Mouse (Mus musculus) liver, embryonic 13.5 days (tissue): ENCODE data around the gene Cd55. TPM values are rescaled to one million over a fixed set of nuclear protein-coding genes. Genes with fewer than 3 reads are reported as not detected.
"Not testable (repeated sequence)": the region's sequence is repeated elsewhere in the genome, so short reads cannot be mapped to it uniquely, and the experiment has no call there.

Source experiments
- ATAC-seq: fragments of 200-750 bp; cut with Nextera tagmentation; 2 replicates; pipeline ENCODE4 v1.8.0; 2017; ENCODE audit warnings: low read depth, mild to moderate bottlenecking, moderate number of reproducible peaks, moderate library complexity
- DNase-seq: peaks from one replicate; pipeline ENCODE4 v3.0.0; 2022
- H3K27ac ChIP-seq: fragments of 300-500 bp; sonication (generic); 2 replicates; pipeline ENCODE4 v1.5.1; 2015; ENCODE audit warnings: moderate library complexity, mild to moderate bottlenecking, inconsistent platforms
- H3K27me3 ChIP-seq: fragments of 300-500 bp; sonication (generic); 2 replicates; pipeline ENCODE4 v1.6.1; 2015; ENCODE audit warnings: mild to moderate bottlenecking, inconsistent platforms
- H3K36me3 ChIP-seq: fragments of 300-500 bp; sonication (generic); 2 replicates; pipeline ENCODE4 v1.6.1; 2015; ENCODE audit warnings: mild to moderate bottlenecking, inconsistent platforms
- H3K4me1 ChIP-seq: fragments of 300-500 bp; sonication (generic); replicated peaks from 2 replicates; pipeline ENCODE4 v1.6.1; 2015; ENCODE audit warnings: inconsistent platforms
- H3K4me2 ChIP-seq: fragments of 300-500 bp; sonication (generic); 2 replicates; pipeline ENCODE4 v1.6.1; 2015; ENCODE audit warnings: inconsistent platforms, mild to moderate bottlenecking, moderate library complexity
- H3K4me3 ChIP-seq: fragments of 300-500 bp; sonication (generic); replicated peaks from 2 replicates; pipeline ENCODE4 v1.5.1; 2015; ENCODE audit warnings: mild to moderate bottlenecking, inconsistent platforms
- H3K9ac ChIP-seq: fragments of 300-500 bp; sonication (generic); 2 replicates; pipeline ENCODE4 v1.6.1; 2015; ENCODE audit warnings: mild to moderate bottlenecking, inconsistent platforms
- H3K9me3 ChIP-seq: fragments of 300-500 bp; sonication (generic); replicated peaks from 2 replicates; pipeline ENCODE4 v1.6.1; 2016; ENCODE audit warnings: inconsistent platforms
- WGBS: fragments of 180-500 bp; shearing (Covaris S2); methylation state at CpG from one replicate; pipeline ENCODE4 v1.1.7; 2015; ENCODE audit not compliant: insufficient replicate concordance; 5-methylcytosine and 5-hydroxymethylcytosine counted together
- polyA plus RNA-seq: library from polyadenylated mRNA; unstranded; fragments of >200 nt; fragmentation: Nextera tagmentation; extraction: Ambion mirVana; gene quantifications from 2 replicates; pipeline ENCODE4 v1.2.1, GENCODE M21; 2015

The Cd55 gene
- polyA plus RNA-seq, 1 experiment from 2014 or later, result 17.9 TPM

DNA sequence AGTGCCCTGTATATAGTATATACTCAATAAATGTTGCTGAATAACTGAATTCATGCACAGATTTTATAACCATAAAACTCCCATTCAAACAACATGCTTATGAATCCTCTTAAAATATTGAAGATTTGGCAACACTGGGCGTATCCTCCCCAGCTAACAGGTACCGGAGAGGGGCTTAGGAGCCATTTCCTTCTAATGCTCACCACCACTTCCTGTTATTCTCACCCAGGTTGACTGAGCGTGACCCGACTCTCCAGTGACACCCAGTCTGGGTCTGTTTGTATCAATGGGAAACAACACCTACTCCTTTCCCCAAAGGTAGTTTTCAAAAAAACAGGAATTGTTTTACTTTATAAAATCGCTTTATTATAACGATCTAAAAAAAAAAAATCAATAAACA lies 12.4 kb upstream of the Cd55 start:
- H3K9ac ChIP-seq, result no peak overlapping the region
- no peaks in the 10 kb centered on the region for H3K9me3 ChIP-seq
- H3K4me3 ChIP-seq, result no peak overlapping the region
- no peak overlapping the region for H3K4me2 ChIP-seq
- H3K36me3 ChIP-seq, result no peaks in the 10 kb centered on the region
- no peaks in the 10 kb centered on the region for H3K4me1 ChIP-seq
- ATAC-seq (no peak), DNase-seq (no peak)
- no peaks in the 10 kb centered on the region for H3K27me3 ChIP-seq
- 46% methylated on average over 6 of the region's 6 CpGs for WGBS
- no peak overlapping the region for H3K27ac ChIP-seq

DNA sequence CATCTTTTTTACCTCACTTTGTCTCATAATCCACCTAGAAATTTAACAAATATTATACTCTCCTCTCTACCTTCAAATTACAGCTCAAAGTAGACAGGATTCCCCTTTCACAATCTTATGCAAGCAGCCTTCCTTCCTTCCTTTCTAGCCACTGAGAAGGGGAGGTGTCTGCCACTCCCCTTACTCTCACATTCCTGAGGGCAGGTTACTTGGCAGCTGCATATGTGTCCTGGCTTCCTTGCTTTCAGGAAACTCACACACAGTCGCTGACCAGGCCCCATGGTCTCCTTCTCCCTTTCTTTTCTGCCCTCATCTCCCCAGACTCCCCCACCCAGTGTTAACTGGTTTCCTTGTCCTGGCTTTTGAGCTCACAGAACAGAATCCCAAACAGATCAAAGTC lies 11.7 kb upstream of the Cd55 start:
- 15% methylated on average over 1 of the region's 1 CpGs for WGBS
- no peak overlapping the region for H3K9ac ChIP-seq
- H3K27me3 ChIP-seq, result no peaks in the 10 kb centered on the region
- H3K9me3 ChIP-seq, result no peaks in the 10 kb centered on the region
- no peak overlapping the region for H3K4me2 ChIP-seq
- no peak overlapping the region for H3K4me3 ChIP-seq
- no peaks in the 10 kb centered on the region for H3K4me1 ChIP-seq
- no peak overlapping the region for H3K27ac ChIP-seq
- H3K36me3 ChIP-seq, result no peaks in the 10 kb centered on the region
- ATAC-seq, result no peak
- no peak for DNase-seq

DNA sequence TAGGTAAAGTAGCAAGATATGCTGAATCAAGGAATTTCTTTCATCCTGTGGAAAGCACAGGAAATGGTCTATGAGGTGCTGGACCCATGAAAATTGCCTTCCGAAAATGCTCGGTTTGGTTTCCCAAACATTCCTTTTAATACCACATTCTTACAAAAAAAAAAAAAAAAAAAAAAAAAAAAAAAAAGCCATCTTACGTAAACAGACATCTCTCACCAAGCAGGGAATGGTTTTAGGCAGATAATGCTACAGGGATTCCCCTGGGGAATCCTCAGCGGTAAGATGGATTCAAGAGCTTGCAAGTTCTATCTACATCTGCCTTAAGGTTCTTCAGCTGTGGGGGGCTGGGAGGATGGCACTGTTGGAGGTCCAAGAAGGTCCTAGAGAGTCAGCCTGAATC lies 7.5 kb upstream of the Cd55 start:
- Histone ChIP-seq H3K4me1 (no peaks in the 10 kb centered on the region), H3K9me3 (no peaks in the 10 kb centered on the region), H3K4me3 (no peak overlapping the region), H3K9ac (no peak overlapping the region), H3K4me2 (no peak overlapping the region), H3K27me3 (no peaks in the 10 kb centered on the region), H3K36me3 (no peaks in the 10 kb centered on the region), H3K27ac (no peak overlapping the region)
- 79% methylated on average over 4 of the region's 4 CpGs for WGBS
- DNase-seq (no peak), ATAC-seq (no peak)

DNA sequence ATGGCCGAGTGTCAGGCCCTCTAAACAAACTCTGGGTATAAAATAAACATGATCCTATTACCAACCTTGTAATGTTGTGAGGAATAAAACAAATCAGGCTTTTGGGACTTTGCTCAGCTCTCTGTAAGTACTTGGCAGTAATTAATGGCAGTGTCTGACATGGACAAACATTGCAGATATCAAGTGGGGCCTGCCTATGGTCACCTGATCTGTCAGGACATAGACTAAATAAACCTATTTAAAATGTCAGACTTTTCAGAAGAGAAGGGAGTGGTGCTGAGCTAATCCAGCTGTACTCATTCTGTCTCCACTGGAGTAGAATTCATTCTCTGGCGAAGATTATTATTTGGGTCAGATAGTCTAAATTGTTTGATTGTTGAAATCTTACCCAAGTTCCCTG lies 4.9 kb upstream of the Cd55 start:
- 53% methylated on average over 2 of the region's 2 CpGs for WGBS
- H3K27ac ChIP-seq, result no peak overlapping the region

DNA sequence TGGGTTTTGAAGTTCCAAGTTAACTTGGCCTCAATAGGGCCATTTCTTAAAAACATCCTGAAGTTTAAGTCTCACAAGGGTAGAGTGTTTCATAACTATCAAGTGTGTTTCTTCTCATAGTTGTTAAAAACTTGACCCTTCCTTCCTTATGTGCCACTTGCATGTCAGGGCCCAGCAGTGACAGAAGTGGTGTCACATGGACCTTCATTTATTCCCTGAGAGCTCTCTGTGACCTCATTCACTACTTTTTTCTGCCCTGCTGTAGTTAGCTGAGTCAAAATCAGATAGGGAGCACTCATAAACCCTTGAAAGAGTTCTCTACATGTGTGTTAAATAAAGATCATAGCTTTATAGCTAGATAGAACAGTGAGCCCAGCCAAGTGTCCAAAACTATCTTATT lies 1.6 kb upstream of the Cd55 start:
- Histone ChIP-seq H3K9ac (no peak overlapping the region), H3K27ac (no peak overlapping the region), H3K9me3 (no peaks in the 10 kb centered on the region), H3K27me3 (no peaks in the 10 kb centered on the region), H3K4me3 (no peak overlapping the region), H3K4me2 (no peak overlapping the region), H3K36me3 (0 out of 2 replicates have a peak, but pooled peaks cover 3% of the 10 kb centered on the region), H3K4me1 (peaks cover 21% of the 10 kb centered on the region)
- DNase-seq (no peak), ATAC-seq (no peak)

More for the DNA sequence above, 4.9 kb upstream of the Cd55 start:
- ATAC-seq, result no peak
- Histone ChIP-seq H3K27me3 (no peaks in the 10 kb centered on the region), H3K36me3 (no peaks in the 10 kb centered on the region), H3K4me1 (peaks cover 16% of the 10 kb centered on the region), H3K9me3 (no peaks in the 10 kb centered on the region), H3K4me2 (no peak overlapping the region), H3K4me3 (no peak overlapping the region), H3K9ac (no peak overlapping the region)
- no peak for DNase-seq

DNA sequence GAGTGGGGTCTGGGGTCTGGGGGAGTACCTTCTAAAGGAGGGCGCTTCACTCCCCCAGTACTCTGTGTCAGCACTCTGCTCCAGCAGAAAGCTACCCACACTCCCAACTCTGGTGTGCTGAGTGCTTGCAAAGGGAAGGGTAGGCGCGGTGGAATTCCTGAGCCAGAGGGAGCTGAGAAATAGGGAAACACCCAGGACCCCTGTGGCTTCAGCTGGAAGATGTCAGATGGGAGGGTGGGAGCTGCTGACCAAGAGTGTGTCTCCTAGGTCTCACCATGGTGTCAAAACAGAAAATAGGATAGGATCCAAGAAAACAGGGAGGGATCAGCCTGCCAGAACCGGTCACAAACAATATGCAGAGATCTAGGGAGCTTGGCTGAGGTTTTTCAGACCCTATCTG lies 323 bp upstream of the Cd55 start:
- DNase-seq, result no peak
- Histone ChIP-seq H3K27ac (peak overlapping the region; percentile 94), H3K9ac (peak overlapping the region; percentile 87), H3K4me2 (peak overlapping the region; percentile 90), H3K4me3 (peak overlapping the region; percentile 81), H3K4me1 (peaks cover 21% of the 10 kb centered on the region), H3K9me3 (no peaks in the 10 kb centered on the region), H3K27me3 (no peaks in the 10 kb centered on the region), H3K36me3 (peaks cover 13% of the 10 kb centered on the region)
- 8% methylated on average over 4 of the region's 4 CpGs for WGBS
- ATAC-seq, result peak; percentile 1; the same call in 1 of the 2 replicates

DNA sequence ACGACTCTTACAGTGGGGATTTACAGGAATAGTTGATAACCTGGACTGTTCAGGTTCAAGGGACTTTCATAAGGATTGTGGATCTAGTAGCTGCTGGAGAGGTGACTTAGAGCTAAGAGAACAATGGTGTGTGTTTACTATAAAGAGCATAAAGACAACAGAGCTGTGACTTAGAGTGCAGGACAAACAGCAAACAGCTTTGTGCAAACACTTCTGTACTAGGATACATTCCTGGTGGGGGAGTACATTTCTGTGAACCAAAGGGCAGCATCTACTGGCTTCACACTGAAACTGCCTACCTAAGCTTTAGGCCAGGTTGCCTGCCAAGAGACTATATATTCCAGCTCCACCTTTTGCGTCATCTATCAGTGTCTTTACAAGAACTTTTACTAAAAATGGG lies 7.4 kb downstream of the Cd55 start:
- Histone ChIP-seq H3K4me2 (no peak overlapping the region), H3K36me3 (peaks cover 42% of the 10 kb centered on the region), H3K4me1 (peaks cover 2% of the 10 kb centered on the region), H3K27ac (no peak overlapping the region), H3K9me3 (no peaks in the 10 kb centered on the region), H3K27me3 (no peaks in the 10 kb centered on the region), H3K4me3 (no peak overlapping the region), H3K9ac (no peak overlapping the region)
- ATAC-seq, result no peak
- 86% methylated on average over 2 of the region's 2 CpGs for WGBS
- DNase-seq, result no peak

DNA sequence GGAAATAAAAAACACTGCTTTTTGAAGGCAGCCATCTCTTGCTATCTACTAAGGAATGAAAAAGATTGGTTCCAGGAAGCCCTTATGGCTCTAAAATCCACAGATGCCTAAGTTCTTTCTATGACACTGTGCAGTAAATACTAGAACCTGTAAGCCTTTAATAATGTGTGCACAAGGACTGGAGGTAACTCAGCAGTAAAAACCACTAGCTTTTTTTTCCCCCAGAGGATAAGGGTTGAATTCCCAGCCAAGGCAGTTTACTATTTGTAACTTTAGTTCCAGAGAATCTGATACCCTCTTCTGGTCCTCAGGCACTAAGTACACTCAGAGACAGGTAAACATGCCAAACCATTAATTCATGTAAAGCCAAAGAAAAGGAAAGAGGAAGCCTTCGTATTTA lies 19.6 kb downstream of the Cd55 start:
- DNase-seq, H3K27me3 ChIP-seq, H3K4me2 ChIP-seq, H3K4me3 ChIP-seq, ATAC-seq, H3K9ac ChIP-seq, H3K4me1 ChIP-seq, H3K27ac ChIP-seq, H3K9me3 ChIP-seq: not testable (repeated sequence)
- H3K36me3 ChIP-seq, result peaks cover 18% of the 10 kb centered on the region
- WGBS, result 79% methylated on average over 1 of the region's 1 CpGs

DNA sequence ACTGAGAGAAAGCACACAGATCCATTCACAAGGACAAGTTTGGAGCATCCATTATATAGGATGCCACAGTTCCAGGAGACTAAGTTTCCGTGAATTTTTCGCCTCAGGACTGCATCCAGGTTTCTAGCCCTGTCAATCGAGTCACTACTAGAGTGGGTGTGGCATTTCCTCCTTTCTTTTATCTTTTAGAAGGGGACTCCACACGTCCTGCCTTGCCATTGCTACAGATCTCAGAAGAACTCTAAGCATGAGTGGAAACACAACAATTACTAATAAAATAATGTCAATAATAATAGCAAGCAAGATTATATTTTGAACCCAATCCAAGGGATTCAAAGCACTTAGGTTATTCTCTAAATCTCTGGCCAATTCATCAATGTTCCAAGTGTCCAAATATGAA lies 31.6 kb downstream of the Cd55 start:
- H3K9ac ChIP-seq, result no peak overlapping the region
- DNase-seq (no peak), ATAC-seq (no peak)
- H3K36me3 ChIP-seq, result no peaks in the 10 kb centered on the region
- no peaks in the 10 kb centered on the region for H3K27me3 ChIP-seq
- no peaks in the 10 kb centered on the region for H3K4me1 ChIP-seq
- H3K4me2 ChIP-seq, result no peak overlapping the region
- no peaks in the 10 kb centered on the region for H3K9me3 ChIP-seq
- H3K4me3 ChIP-seq, result no peak overlapping the region
- WGBS, result 31% methylated on average over 4 of the region's 4 CpGs
- no peak overlapping the region for H3K27ac ChIP-seq

DNA sequence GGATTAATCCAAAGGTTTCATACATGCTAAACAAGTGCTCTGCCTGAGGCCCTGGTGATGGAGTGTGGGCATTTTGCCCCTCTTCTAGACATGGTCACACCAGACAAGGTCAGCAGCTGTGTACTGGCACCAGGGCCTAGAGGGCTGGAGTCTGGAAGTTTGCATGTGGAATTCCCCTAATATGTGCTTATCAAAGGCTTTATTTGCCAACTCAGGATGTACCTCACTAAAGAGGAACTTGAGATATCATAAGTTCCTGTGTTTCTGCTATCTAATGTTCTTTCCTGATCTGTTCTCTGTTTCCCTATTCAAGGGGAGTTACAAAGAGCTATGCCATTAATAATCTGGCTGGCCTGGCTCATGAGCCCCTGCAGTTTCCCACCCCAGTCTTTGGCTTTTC lies 33.9 kb downstream of the Cd55 start:
- not testable (repeated sequence) for H3K27me3 ChIP-seq, H3K9ac ChIP-seq, H3K4me3 ChIP-seq, H3K4me1 ChIP-seq, H3K4me2 ChIP-seq, H3K36me3 ChIP-seq, DNase-seq, H3K9me3 ChIP-seq, H3K27ac ChIP-seq
- ATAC-seq, result peak; percentile 31; the same call in 1 of the 2 replicates

DNA sequence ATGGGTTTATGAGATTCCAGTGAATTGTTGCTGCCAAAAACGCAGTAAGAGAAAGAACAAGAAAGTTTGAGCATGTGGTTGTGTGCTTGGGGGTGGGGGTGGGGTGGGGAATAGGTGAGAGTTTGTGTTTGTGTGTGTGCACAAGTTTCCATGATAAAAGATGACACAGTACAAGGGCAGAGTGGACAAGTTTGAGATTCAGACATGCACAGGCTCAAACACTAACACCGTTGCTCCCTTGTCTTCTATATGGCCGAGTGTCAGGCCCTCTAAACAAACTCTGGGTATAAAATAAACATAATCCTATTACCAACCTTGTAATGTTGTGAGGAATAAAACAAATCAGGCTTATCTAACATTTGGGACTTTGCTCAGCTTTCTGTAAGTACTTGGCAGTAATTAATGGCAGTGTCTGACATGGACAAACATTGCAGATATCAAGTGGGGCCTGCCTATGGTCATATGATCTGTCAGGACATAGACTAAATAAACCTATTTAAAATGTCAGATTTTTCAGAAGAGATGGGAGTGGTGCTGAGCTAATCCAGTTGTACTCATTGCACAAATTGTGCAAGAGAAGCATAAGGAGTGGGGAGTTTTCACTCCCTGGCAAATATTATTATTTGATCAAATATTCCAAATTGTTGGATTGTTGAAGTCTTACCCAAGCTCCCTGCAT lies 35.2 kb downstream of the Cd55 start:
- not testable (repeated sequence) for H3K9me3 ChIP-seq, H3K27ac ChIP-seq, H3K36me3 ChIP-seq, H3K4me2 ChIP-seq, ATAC-seq, DNase-seq, H3K9ac ChIP-seq, H3K4me3 ChIP-seq, H3K4me1 ChIP-seq, H3K27me3 ChIP-seq
- 60% methylated on average over 3 of the region's 3 CpGs for WGBS

DNA sequence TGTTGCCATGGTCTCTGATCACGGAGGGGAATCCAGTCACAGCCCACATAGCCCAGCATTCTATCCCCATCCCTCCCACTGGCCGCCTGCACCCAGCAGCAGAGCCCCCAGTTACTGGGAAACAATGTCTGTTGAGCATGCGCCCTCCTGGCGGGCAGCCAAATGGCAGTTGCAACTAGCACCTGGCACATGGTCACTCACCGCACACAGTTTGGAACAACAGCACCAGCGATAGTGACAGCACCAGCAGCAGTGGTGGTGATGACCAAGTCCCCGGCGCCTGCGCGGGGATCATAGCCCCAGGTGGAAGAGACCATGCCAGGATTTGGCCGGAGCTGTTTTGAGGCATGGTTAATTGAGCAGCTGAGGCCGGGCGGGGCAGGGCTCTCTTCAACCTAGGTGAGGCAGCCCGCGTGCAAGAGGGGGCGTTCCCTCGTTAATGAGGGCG lies 39.9 kb downstream of the Cd55 start, which contains the start of gene Cd55b:
Cd55b (minus strand) TSS at position 346 of the 448 bp plus-strand sequence.
- DNase-seq, result no peak
- H3K9ac ChIP-seq, result no peak within 1 kb of the TSS
- H3K27ac ChIP-seq, result no peak within 1 kb of the TSS

More for the DNA sequence above, 39.9 kb downstream of the Cd55 start, which contains the start of gene Cd55b:
- ATAC-seq, result no peak
- WGBS, result 61% methylated on average over 18 of the region's 18 CpGs
- Histone ChIP-seq H3K27me3 (no peaks in the 10 kb centered on the region), H3K9me3 (no peaks in the 10 kb centered on the region), H3K36me3 (no peaks in the 10 kb centered on the region), H3K4me2 (no peak within 1 kb of the TSS), H3K4me1 (no peaks in the 10 kb centered on the region), H3K4me3 (no peak within 1 kb of the TSS)
